ENCODE assay signal across 14 mouse cellular contexts in the genomic region with DNA sequence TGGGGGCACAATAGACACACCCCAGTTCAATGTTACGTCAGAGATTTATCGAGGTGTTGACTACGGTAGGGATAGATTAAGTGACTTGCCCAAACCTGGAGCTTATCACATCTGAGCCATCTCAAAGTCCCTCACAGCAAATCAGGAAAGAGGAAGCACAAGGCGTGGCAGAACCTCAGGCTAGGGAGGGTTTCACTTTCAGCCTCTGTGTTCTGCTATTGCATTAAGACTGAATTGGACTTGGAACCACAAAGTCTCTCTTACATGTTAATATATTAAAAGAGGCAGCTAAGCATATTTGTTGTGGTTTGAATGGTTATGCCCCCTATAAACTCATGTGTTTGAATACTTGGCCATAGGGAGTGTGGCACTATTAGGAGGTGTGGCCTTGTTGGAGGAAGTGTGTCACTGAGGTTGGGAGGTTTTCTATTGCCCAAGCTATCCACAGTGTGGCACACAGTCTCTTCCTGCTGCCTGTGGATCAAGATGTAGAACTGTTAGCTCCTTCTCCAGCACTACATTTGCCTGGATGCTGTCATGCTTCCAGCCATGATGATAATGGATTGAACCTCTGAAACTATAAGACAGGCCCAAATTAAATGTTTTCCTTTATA. TPM values are rescaled to one million over a fixed set of nuclear protein-coding genes. Genes with fewer than 3 reads are reported as not detected.
DNase-seq lines count a peak whose midpoint lies in the region; ATAC-seq and TF ChIP-seq lines count a peak whose summit lies in the region.
"Had no signal": no experiment of that assay in that cellular context is flagged by ENCODE, and none has a peak within 500 bp of the region (broad histone marks: within the 10 kb centered on the region; RNA-seq: fewer than 3 reads in every experiment).

No protein-coding gene starts in this region.

- no peak overlapping the region for H3K9ac ChIP-seq in liver, postnatal 0 days (replicated peaks)
- no peak overlapping the region for H3K9ac ChIP-seq in liver, embryonic 12.5 days
- H3K9ac ChIP-seq: forebrain, embryonic 15.5 days; limb, embryonic 12.5 days; neural tube, embryonic 13.5 days had no signal

- H3K79me2 ChIP-seq in myocyte (ENCODE audit: control insufficient read depth, insufficient read depth) = no peaks in the 10 kb centered on the region

- no peaks in the 10 kb centered on the region for H3K9me3 ChIP-seq in liver, postnatal 0 days (ENCODE audit: low read length)
- no peaks in the 10 kb centered on the region for H3K9me3 ChIP-seq in liver, embryonic 12.5 days (replicated peaks)
- H3K9me3 ChIP-seq: forebrain, embryonic 15.5 days; limb, embryonic 12.5 days; neural tube, embryonic 13.5 days had no signal

- TF ChIP-seq CTCF in liver, postnatal 0 days (IDR thresholded peaks at IDR 0.05; ENCODE audit: low read depth) = no peak

- no peak overlapping the region for H3K27ac ChIP-seq in liver, postnatal 0 days (ENCODE audit: low read depth)
- no peak overlapping the region for H3K27ac ChIP-seq in liver, embryonic 12.5 days
- H3K27ac ChIP-seq: forebrain, embryonic 15.5 days; limb, embryonic 12.5 days; neural tube, embryonic 13.5 days had no signal

- H3K27me3 ChIP-seq in liver, postnatal 0 days (ENCODE audit: insufficient read depth, low read length) = no peaks in the 10 kb centered on the region
- no peaks in the 10 kb centered on the region for H3K27me3 ChIP-seq in liver, embryonic 12.5 days (replicated peaks)
- H3K27me3 ChIP-seq in myocyte (ENCODE audit: control insufficient read depth, insufficient read depth, insufficient read length) = no peaks in the 10 kb centered on the region
- H3K27me3 ChIP-seq: forebrain, embryonic 15.5 days; limb, embryonic 12.5 days; neural tube, embryonic 13.5 days had no signal

- no peak overlapping the region for H3K4me3 ChIP-seq in liver, postnatal 0 days (ENCODE audit: low read depth, low read length)
- H3K4me3 ChIP-seq in liver, embryonic 12.5 days = no peak overlapping the region
- no peak overlapping the region for H3K4me3 ChIP-seq in myocyte
- H3K4me3 ChIP-seq: forebrain, embryonic 15.5 days; limb, embryonic 12.5 days; neural tube, embryonic 13.5 days had no signal

- no peaks in the 10 kb centered on the region for H3K36me3 ChIP-seq in liver, postnatal 0 days (replicated peaks; ENCODE audit: insufficient read depth, low read length)
- no peaks in the 10 kb centered on the region for H3K36me3 ChIP-seq in liver, embryonic 12.5 days
- no peaks in the 10 kb centered on the region for H3K36me3 ChIP-seq in myocyte (ENCODE audit: control insufficient read depth, insufficient read depth)
- H3K36me3 ChIP-seq: forebrain, embryonic 15.5 days; limb, embryonic 12.5 days; neural tube, embryonic 13.5 days had no signal

- H3ac ChIP-seq in myocyte (ENCODE audit: control insufficient read depth, insufficient read length) = no peak overlapping the region

- no peak overlapping the region for H3K4me2 ChIP-seq in liver, postnatal 0 days (ENCODE audit: low read depth, low read length)
- no peak overlapping the region for H3K4me2 ChIP-seq in liver, embryonic 12.5 days
- peak overlapping the region; percentile 24 for H3K4me2 ChIP-seq in myocyte (ENCODE audit: low read depth)
- H3K4me2 ChIP-seq: forebrain, embryonic 15.5 days; limb, embryonic 12.5 days; neural tube, embryonic 13.5 days had no signal

- WGBS in liver, postnatal 0 days (ENCODE audit: insufficient replicate concordance) = 37% methylated on average over 4 of the region's 4 CpGs
- WGBS in liver, embryonic 12.5 days (ENCODE audit: insufficient replicate concordance) = 37% methylated on average over 4 of the region's 4 CpGs

- TF ChIP-seq POLR2A in myocyte (IDR thresholded peaks at IDR 0.05; ENCODE audit: insufficient read length, low read depth) = no peak

- no peak for TF ChIP-seq EP300 in liver, postnatal 0 days (IDR thresholded peaks at IDR 0.05; ENCODE audit: low read depth)

- ATAC-seq in liver, postnatal 0 days = peak; percentile 57; the same call in 1 of the 2 replicates
- ATAC-seq in liver, embryonic 12.5 days = no peak
- peak; percentile 73 for ATAC-seq in CD4-positive, CD25-positive, alpha-beta regulatory T cell, adult 4 months
- ATAC-seq in hematopoietic stem cell, adult 5-6 weeks (replicated peaks in 1 of 2; ENCODE audit: insufficient read depth in 1 of 2, low FRiP score in 2 of 2, low TSS enrichment in 1 of 2, low read depth in 1 of 2, poor library complexity in 2 of 2, severe bottlenecking in 2 of 2) = peak; percentile 82 to 89
- ATAC-seq: forebrain, embryonic 15.5 days had no signal

- no peaks in the 10 kb centered on the region for H3K4me1 ChIP-seq in liver, postnatal 0 days (ENCODE audit: insufficient read depth)
- H3K4me1 ChIP-seq in liver, embryonic 12.5 days = 0 out of 2 replicates have a peak, but pooled peaks cover 3% of the 10 kb centered on the region

- DNase-seq in liver, postnatal 0 days = no peak
- DNase-seq in cerebellum, postnatal 14 days = no peak
- DNase-seq in urinary bladder, adult 2 months (ENCODE audit: low spot score) = no peak
- no peak for DNase-seq in ovary, adult 18-20 months (ENCODE audit: low spot score)
- DNase-seq: gastrocnemius, postnatal 36 days had no signal

TF ChIP-seq in myocyte, 11 proteins besides CTCF, POLR2A, EP300 and RAD21:
- TF ChIP-seq TCF3 (IDR thresholded peaks at IDR 0.05; ENCODE audit: insufficient read length, low read depth) = no peak
- no peak for TF ChIP-seq USF1 (IDR thresholded peaks at IDR 0.05; ENCODE audit: low read depth)
- TF ChIP-seq SRF (IDR thresholded peaks at IDR 0.05; ENCODE audit: control insufficient read depth, insufficient read length, low read depth) = no peak
- no peak for TF ChIP-seq E2F4 (IDR thresholded peaks at IDR 0.05; ENCODE audit: insufficient read depth)
- TF ChIP-seq CEBPB (IDR thresholded peaks at IDR 0.05; ENCODE audit: insufficient read depth, poor library complexity, severe bottlenecking) = no peak
- no peak for TF ChIP-seq REST (IDR thresholded peaks at IDR 0.05; ENCODE audit: insufficient read depth, insufficient read length)
- TF ChIP-seq MYOD1 (IDR thresholded peaks at IDR 0.05; ENCODE audit: control insufficient read depth in 1 of 3, insufficient read length in 2 of 3, low read depth in 2 of 3) = no peak
- no peak for TF ChIP-seq TCF12 (IDR thresholded peaks at IDR 0.05; ENCODE audit: insufficient read depth, poor library complexity, severe bottlenecking)
- TF ChIP-seq POLR2AphosphoS2 (IDR thresholded peaks at IDR 0.05; ENCODE audit: insufficient read length, low read depth) = no peak
- no peak for TF ChIP-seq MYOG (IDR thresholded peaks at IDR 0.05; ENCODE audit: control insufficient read depth in 1 of 3, insufficient read depth in 1 of 3, insufficient read length in 2 of 3, low read depth in 2 of 3)

RNA-seq across cellular contexts. Expression of a gene that starts 18.7 kb away (rescaled TPM):
- 0.09 and 0.12 TPM in 2 replicates for polyA plus RNA-seq in liver, postnatal 0 days (2015; fragmentation: Nextera tagmentation; extraction: Ambion mirVana)
- polyA plus RNA-seq in liver, embryonic 12.5 days (2016; fragmentation: Nextera tagmentation; extraction: Ambion mirVana) = 0.04 and 0.08 TPM in 2 replicates
- 10 to 100 TPM; 19.4 to 43.3 TPM for polyA plus RNA-seq in CD4-positive, CD25-positive, alpha-beta regulatory T cell, adult 4 months (2017; shearing (Covaris generic))
- 0.79 and 2.4 TPM in 2 replicates for total RNA-seq in hematopoietic stem cell, adult 5-6 weeks (2017)
- polyA plus RNA-seq in myocyte (2012; fragmentation: generic; extraction: Trizol) = not detected
- 0.09 and 0.19 TPM in 2 replicates for polyA plus RNA-seq in urinary bladder, adult 2 months (2012; rRNA removed)
- polyA plus RNA-seq: embryonic facial prominence, embryonic 11.5 days; testis, adult 2 months had no signal

RNA-seq across cellular contexts. Expression of a gene that starts 41.2 kb away (rescaled TPM):
- polyA plus RNA-seq in liver, postnatal 0 days (2015; fragmentation: Nextera tagmentation; extraction: Ambion mirVana) = 2.6 and 3.3 TPM in 2 replicates
- polyA plus RNA-seq in liver, embryonic 12.5 days (2016; fragmentation: Nextera tagmentation; extraction: Ambion mirVana) = 13.8 and 13.9 TPM in 2 replicates
- 10 to 100 TPM; 12.8 to 19.0 TPM for polyA plus RNA-seq in CD4-positive, CD25-positive, alpha-beta regulatory T cell, adult 4 months (2017; shearing (Covaris generic))
- total RNA-seq in hematopoietic stem cell, adult 5-6 weeks (2017) = 24.2 and 24.5 TPM in 2 replicates
- 5.2 TPM for polyA plus RNA-seq in myocyte (2012; fragmentation: generic; extraction: Trizol)
- polyA plus RNA-seq in urinary bladder, adult 2 months (2012; rRNA removed) = 7.2 and 8.2 TPM in 2 replicates

Comparison
In these comparisons a context has a peak if more than half of its experiments do, and no peak if none do; other contexts are left out.
1. RNA of a gene that starts 18.7 kb away (polyA plus RNA-seq): 19.4 to 43.3 TPM in CD4-positive, CD25-positive, alpha-beta regulatory T cell, adult 4 months; 0.09 to 0.19 TPM in urinary bladder, adult 2 months, 0.09 to 0.12 TPM in liver, postnatal 0 days, 0.04 to 0.08 TPM in liver, embryonic 12.5 days and not detected in myocyte (single experiment); every median in the first group is over 10 times any median in the second.